Mouse (Mus musculus) C2C12 (cell line): ENCODE data around the gene Fam192a. TPM values are rescaled to one million over a fixed set of nuclear protein-coding genes. Genes with fewer than 3 reads are reported as not detected.

Source experiments
- H3K27me3 ChIP-seq: one replicate; pipeline ENCODE4 v1.6.1; 2011; ENCODE audit not compliant: control insufficient read depth, insufficient read depth, insufficient read length
- H3K36me3 ChIP-seq: one replicate; pipeline ENCODE4 v1.6.1; 2011; ENCODE audit not compliant: control insufficient read depth, insufficient read depth
- H3K4me3 ChIP-seq: one replicate; pipeline ENCODE4 v1.5.1; 2011; ENCODE audit warnings: mild to moderate bottlenecking, control low read depth; ENCODE audit not compliant: poor library complexity, insufficient read depth, severe bottlenecking
- H3K79me2 ChIP-seq: one replicate; pipeline ENCODE4 v1.6.1; 2011; ENCODE audit not compliant: control insufficient read depth, insufficient read depth
- H3K79me3 ChIP-seq: one replicate; pipeline ENCODE4 v1.6.1; 2011; ENCODE audit warnings: low read depth, control low read depth
- H3ac ChIP-seq: one replicate; pipeline ENCODE3; 2011; ENCODE audit warnings: low read depth; ENCODE audit not compliant: control insufficient read depth, insufficient read length
- CEBPB ChIP-seq: IDR thresholded peaks from one replicate; pipeline ENCODE4 v1.6.1; 2011; ENCODE audit warnings: low read depth, mild to moderate bottlenecking, control low read depth, moderate library complexity
- CTCF ChIP-seq: IDR thresholded peaks from one replicate; pipeline ENCODE4 v1.5.1; 2011; ENCODE audit not compliant: control insufficient read depth, insufficient read depth, insufficient read length
- FOSL1 ChIP-seq: IDR thresholded peaks from one replicate; pipeline ENCODE4 v1.8.0; 2011; ENCODE audit warnings: mild to moderate bottlenecking, low read length; ENCODE audit not compliant: poor library complexity, insufficient read depth, severe bottlenecking
- MAX ChIP-seq: IDR thresholded peaks from one replicate; pipeline ENCODE4 v1.6.1; 2011; ENCODE audit warnings: mild to moderate bottlenecking, control low read depth
- MYOD1 ChIP-seq: IDR thresholded peaks from one replicate; pipeline ENCODE4 v1.6.1; 2011; ENCODE audit warnings: low read depth; ENCODE audit not compliant: control insufficient read depth, insufficient read length
- MYOG ChIP-seq: IDR thresholded peaks from one replicate; pipeline ENCODE4 v1.6.1; 2011; ENCODE audit not compliant: control insufficient read depth, insufficient read length; ENCODE audit errors: extremely low read depth
- USF1 ChIP-seq: IDR thresholded peaks from one replicate; pipeline ENCODE4 v1.6.1; 2011; ENCODE audit warnings: low read depth, mild to moderate bottlenecking, control low read depth, moderate library complexity
- polyA plus RNA-seq: library from polyadenylated mRNA; unstranded; fragments of >200 nt; fragmentation: generic; extraction: Trizol; gene quantifications from one replicate; pipeline ENCODE4 v1.2.1, GENCODE M21; 2012; ENCODE audit warnings: missing spikeins

The Fam192a gene
- polyA plus RNA-seq, 1 experiment = 23.6 TPM

- Histone ChIP-seq H3ac (no peak overlapping the region), H3K4me3 (no peak overlapping the region), H3K79me2 (no peaks in the 10 kb centered on the region), H3K79me3 (no peaks in the 10 kb centered on the region), H3K27me3 (no peaks in the 10 kb centered on the region), H3K36me3 (peaks cover 47% of the 10 kb centered on the region)
- no peak for TF ChIP-seq USF1
- no peak for TF ChIP-seq MAX
- no peak for TF ChIP-seq MYOG
- TF ChIP-seq FOSL1 = no peak
- no peak for TF ChIP-seq MYOD1
- TF ChIP-seq CTCF = no peak
- no peak for TF ChIP-seq CEBPB
Observed at GRCm38 (mm10) chr8:94569419-94569818, 32.4 kb downstream of the Fam192a start.

DNA sequence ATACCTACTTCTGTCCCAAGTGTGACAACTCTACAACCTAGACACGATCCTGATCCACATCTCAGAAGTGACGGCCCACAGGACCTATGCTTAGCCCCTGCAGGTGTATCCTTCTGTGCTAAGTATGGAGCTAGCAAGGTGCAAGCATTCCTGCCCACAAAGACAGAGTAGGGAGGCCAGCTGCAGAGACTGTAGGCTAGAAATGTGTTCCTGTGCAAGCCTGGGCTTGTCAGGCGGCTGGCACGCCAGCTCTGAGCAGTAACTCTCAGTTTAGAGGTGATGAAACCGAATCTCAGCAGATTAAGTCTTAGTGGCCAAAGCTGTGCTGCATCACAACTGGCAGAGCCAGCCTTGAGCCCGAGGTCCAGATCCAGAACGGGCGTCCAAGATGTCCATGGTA lies 33.7 kb downstream of the Fam192a start:
- TF ChIP-seq CTCF = no peak
- no peak for TF ChIP-seq MYOD1
- no peak for TF ChIP-seq MYOG
- TF ChIP-seq USF1 = no peak
- TF ChIP-seq CEBPB = no peak
- TF ChIP-seq FOSL1 = no peak
- no peak for TF ChIP-seq MAX

GRCm38 (mm10) chr8:94567159-94567849 lies 34.5 kb downstream of the Fam192a start:
- Histone ChIP-seq H3K27me3 (no peaks in the 10 kb centered on the region), H3K36me3 (peaks cover 29% of the 10 kb centered on the region), H3K79me3 (no peaks in the 10 kb centered on the region), H3K79me2 (no peaks in the 10 kb centered on the region), H3K4me3 (no peak overlapping the region), H3ac (no peak overlapping the region)
- no peak for TF ChIP-seq CEBPB
- TF ChIP-seq MAX = no peak
- TF ChIP-seq USF1 = no peak
- TF ChIP-seq FOSL1 = no peak
- TF ChIP-seq MYOD1 = no peak
- TF ChIP-seq CTCF = no peak
- no peak for TF ChIP-seq MYOG

More for the DNA sequence above, 33.7 kb downstream of the Fam192a start:
- Histone ChIP-seq H3K4me3 (no peak overlapping the region), H3ac (no peak overlapping the region), H3K36me3 (peaks cover 35% of the 10 kb centered on the region), H3K79me2 (no peaks in the 10 kb centered on the region), H3K79me3 (no peaks in the 10 kb centered on the region), H3K27me3 (no peaks in the 10 kb centered on the region)

- Histone ChIP-seq H3K36me3 (peaks cover 29% of the 10 kb centered on the region), H3K79me2 (no peaks in the 10 kb centered on the region), H3ac (no peak overlapping the region), H3K4me3 (no peak overlapping the region), H3K79me3 (no peaks in the 10 kb centered on the region), H3K27me3 (no peaks in the 10 kb centered on the region)
- no peak for TF ChIP-seq MYOD1
- no peak for TF ChIP-seq MYOG
- TF ChIP-seq MAX = no peak
- TF ChIP-seq FOSL1 = no peak
- TF ChIP-seq CTCF = no peak
- TF ChIP-seq USF1 = no peak
- no peak for TF ChIP-seq CEBPB
Observed at GRCm38 (mm10) chr8:94566446-94567158, 35.2 kb downstream of the Fam192a start.

- Histone ChIP-seq H3K4me3 (no peak overlapping the region), H3K27me3 (no peaks in the 10 kb centered on the region), H3K36me3 (peaks cover 29% of the 10 kb centered on the region), H3K79me2 (no peaks in the 10 kb centered on the region), H3ac (no peak overlapping the region), H3K79me3 (no peaks in the 10 kb centered on the region)
- TF ChIP-seq MYOG (no peak), CEBPB (no peak), FOSL1 (no peak), MAX (no peak), USF1 (no peak), MYOD1 (no peak), CTCF (no peak)
Observed at GRCm38 (mm10) chr8:94566033-94566432, 35.8 kb downstream of the Fam192a start.

DNA sequence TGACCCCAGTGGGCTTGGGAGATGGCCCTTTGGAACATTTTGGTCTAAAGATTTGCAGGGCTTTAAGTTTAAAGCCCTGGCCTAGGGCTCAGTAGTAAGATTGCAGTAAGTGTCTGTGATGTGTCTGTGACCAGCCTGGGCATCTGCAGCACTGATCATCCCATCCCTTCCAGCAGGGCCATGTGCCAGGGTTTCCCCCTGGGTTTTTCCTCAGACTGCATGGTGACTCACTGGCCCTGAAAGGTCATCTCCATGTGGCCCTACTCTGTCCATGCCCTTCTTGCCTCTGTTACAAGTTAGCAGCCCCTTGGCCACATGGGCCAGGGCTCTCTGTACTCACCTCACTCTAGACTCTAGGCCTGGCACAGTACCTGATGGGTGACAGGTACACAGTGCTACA lies 37.4 kb downstream of the Fam192a start:
- Histone ChIP-seq H3K4me3 (no peak overlapping the region), H3ac (no peak overlapping the region), H3K79me3 (no peaks in the 10 kb centered on the region), H3K27me3 (no peaks in the 10 kb centered on the region), H3K36me3 (peaks cover 28% of the 10 kb centered on the region), H3K79me2 (no peaks in the 10 kb centered on the region)
- no peak for TF ChIP-seq USF1
- peak; percentile 14 for TF ChIP-seq MAX
